Mouse (Mus musculus) liver, embryonic 14 days (tissue): ENCODE results near the gene Olfr1248. TPM values are rescaled to one million over a fixed set of nuclear protein-coding genes. Genes with fewer than 3 reads are reported as not detected.

Experiments
- polyA plus RNA-seq: library from polyadenylated mRNA; depleted of rRNA; stranded (reverse); fragments of >200 nt; gene quantifications from 2 replicates; pipeline ENCODE4 v1.2.3, GENCODE M21; 2012; rRNA removed

Olfr1248 gene
- polyA plus RNA-seq, result not detected in 2 replicates

DNA sequence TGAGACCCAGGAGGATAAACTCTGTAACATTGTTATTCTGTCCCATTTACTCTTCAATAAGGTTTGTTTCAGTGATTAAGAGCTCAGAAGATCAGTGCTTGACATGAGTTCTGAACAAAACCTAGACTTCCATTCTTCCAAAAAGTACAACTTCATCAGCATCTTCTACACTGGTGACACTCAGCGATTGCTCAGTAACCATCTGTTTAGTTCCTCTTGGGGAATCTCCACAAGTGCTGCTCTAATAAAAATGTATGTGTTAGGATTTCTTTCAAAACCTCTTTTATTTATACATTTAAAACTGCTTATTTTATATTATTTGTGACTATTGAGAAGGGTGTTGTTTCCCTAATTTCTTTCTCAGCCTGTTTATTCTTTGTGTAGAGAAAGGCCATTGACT is at the start of gene Olfr1248:
Gene Olfr1248, minus strand, starts transcription at position 101 of the 400 bp plus-strand sequence.

DNA sequence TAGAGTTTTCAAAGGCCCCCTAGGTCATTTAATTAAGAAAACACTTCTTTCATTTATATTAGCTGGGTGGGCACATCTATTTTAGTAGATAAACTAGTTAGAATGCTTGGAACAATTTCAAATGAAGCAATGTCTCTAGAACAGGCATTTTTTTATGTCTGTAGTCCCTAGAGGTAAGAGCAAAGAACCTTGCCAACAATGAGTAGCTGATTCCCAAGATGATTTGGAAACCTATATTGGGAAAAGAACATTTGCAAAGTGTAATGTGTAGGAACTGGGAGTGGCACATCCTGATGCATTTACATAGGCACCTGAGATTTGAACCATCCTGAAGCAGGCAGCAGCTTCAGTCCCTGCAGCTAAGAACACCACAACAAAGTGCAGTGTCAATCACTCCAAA is 43.3 kb upstream of the Olfr1248 start, which contains the start of gene Olfr1250:
Gene Olfr1250, minus strand, starts transcription at position 101 of the 400 bp plus-strand sequence.

DNA sequence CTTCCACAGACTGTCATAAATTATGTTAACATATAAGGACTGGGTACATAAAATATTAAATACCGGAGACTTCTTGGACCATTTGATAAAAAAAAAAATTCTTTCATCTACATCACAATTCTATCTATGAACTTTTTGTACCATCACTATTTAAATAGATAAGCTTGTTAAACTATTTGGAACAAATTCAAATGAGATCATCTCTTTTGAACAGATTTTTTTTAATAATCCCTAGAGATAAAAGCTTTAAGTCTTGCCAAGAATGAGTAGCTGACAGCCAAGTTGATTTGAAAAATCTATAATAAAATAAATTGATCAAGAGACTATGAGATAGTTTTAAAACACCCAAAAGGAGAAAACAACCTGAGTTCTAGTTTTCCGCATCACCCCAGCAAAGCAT is 16.8 kb upstream of the Olfr1248 start, which contains the start of gene Olfr1249:
Gene Olfr1249, minus strand, starts transcription at position 101 of the 400 bp plus-strand sequence.

DNA sequence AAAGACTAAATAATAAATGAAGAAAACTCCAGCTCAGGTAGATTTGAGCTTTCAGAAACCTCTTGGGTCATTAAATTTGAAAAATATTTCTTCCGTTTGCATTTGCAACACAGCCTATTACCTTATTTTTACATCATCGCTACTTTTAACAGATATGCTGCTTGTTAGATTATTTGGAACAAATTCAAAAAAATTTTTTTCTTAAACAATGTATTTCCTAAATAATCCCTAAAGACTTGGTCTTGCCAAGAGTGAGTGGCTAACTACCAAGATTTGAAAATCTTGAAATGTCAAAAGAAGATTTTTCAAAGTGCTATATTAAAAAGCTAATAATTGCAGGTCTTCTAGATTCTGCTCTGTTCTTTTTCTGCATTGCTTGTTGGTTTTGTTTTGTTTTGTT is 4.0 kb downstream of the Olfr1248 start, which contains the start of gene Olfr1247:
Gene Olfr1247, minus strand, starts transcription at position 101 of the 400 bp plus-strand sequence.

DNA sequence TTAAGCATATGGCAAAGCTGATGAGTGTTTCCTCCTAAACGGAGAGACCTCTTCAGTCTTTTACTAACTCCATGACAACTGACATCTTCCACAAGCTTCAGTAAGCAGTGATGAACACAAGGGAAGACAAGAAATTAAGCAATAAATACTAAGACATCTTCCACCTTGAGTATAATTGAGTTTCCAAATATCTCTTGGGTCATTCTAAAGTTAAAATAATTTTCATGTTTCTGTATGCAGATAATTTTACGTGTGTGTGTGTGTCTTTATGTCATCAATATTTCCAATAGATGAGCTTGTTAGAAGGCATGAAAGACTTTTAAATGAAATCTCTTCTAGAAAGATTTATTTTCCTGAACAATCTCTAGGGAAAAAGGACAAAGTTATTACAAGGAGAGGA is 25.0 kb downstream of the Olfr1248 start, which contains the start of gene Olfr1246:
Gene Olfr1246, minus strand, starts transcription at position 101 of the 400 bp plus-strand sequence.

DNA sequence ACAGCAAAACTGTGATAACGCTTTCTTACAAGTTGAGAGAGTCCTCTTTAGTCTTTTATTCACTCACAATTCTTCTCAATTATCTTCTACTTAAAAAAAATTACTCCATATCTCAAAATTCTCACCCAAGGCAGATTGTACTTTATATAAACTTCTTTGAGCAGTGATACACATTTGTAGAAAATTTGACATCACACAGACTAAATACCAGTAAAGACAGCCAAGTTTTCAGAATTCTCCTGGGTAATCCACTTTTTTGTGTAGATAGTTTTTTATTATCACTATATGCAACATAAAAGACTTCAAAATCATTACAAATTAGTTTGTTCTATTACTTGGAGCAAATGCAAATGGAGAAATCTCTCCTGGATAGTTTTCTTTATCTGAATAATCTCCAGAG is 39.7 kb downstream of the Olfr1248 start, which contains the start of gene Olfr1245:
Gene Olfr1245, minus strand, starts transcription at position 101 of the 400 bp plus-strand sequence.

Other genes starting within 250 kb of the Olfr1248 start
- gene Olfr1238, start 208.6 kb downstream of the Olfr1248 start, polyA plus RNA-seq, result not detected in 2 replicates
- not detected in 2 replicates for gene Olfr1239, start 197.8 kb downstream of the Olfr1248 start, polyA plus RNA-seq
- not detected in 2 replicates for gene Olfr1240, start 175.2 kb downstream of the Olfr1248 start, polyA plus RNA-seq
- gene Olfr1241, start 131.1 kb downstream of the Olfr1248 start, polyA plus RNA-seq, result not detected in 2 replicates
- gene Olfr1242, start 119.9 kb downstream of the Olfr1248 start, polyA plus RNA-seq, result not detected in 2 replicates
- not detected in 2 replicates for gene Olfr1243, start 86.8 kb downstream of the Olfr1248 start, polyA plus RNA-seq
- not detected in 2 replicates for gene Olfr1245, start 39.8 kb downstream of the Olfr1248 start, polyA plus RNA-seq
- gene Olfr1246, start 25.1 kb downstream of the Olfr1248 start, polyA plus RNA-seq, result not detected in 2 replicates
- not detected in 2 replicates for gene Olfr1247, start 4.1 kb downstream of the Olfr1248 start, polyA plus RNA-seq
- gene Olfr1249, start 16.7 kb upstream of the Olfr1248 start, polyA plus RNA-seq, result not detected in 2 replicates
- not detected in 2 replicates for gene Olfr1250, start 43.2 kb upstream of the Olfr1248 start, polyA plus RNA-seq
- gene Olfr1251, start 53.7 kb upstream of the Olfr1248 start, polyA plus RNA-seq, result not detected in 2 replicates
- gene Olfr1252, start 106.8 kb upstream of the Olfr1248 start, polyA plus RNA-seq, result not detected in 2 replicates
- not detected in 2 replicates for gene Olfr1253, start 138.8 kb upstream of the Olfr1248 start, polyA plus RNA-seq
- not detected in 2 replicates for gene Olfr1254, start 175.4 kb upstream of the Olfr1248 start, polyA plus RNA-seq
- gene Olfr1255, start 193.8 kb upstream of the Olfr1248 start, polyA plus RNA-seq, result not detected in 2 replicates
- gene Olfr1256, start 223.3 kb upstream of the Olfr1248 start, polyA plus RNA-seq, result not detected in 2 replicates
- not detected in 2 replicates for gene Olfr48, start 230.0 kb upstream of the Olfr1248 start, polyA plus RNA-seq